Mouse (Mus musculus) heart, postnatal 10 days (tissue): ENCODE measurements around the gene Slit2. TPM values are rescaled to one million over a fixed set of nuclear protein-coding genes. Genes with fewer than 3 reads are reported as not detected.

Source experiments
- DNase-seq, 2 experiments: peaks; one replicate each; pipeline ENCODE4 v3.0.0; 2021
- intact Hi-C: fragments of 180-260 bp; cut with DNase I; formaldehyde crosslinking; loops from one replicate; pipeline ENCODE4 v1.15.1; 2025
- microRNA-seq, 2 experiments: library from miRNA; unstranded; fragments of <30 nt; microRNA quantifications; one replicate each; pipeline ENCODE4 v1.2.0; 2022
- total RNA-seq, 2 experiments: library from RNA; stranded (reverse); gene quantifications; 2 replicates each; pipeline ENCODE4 v1.2.3; 2021

Slit2 gene
- total RNA-seq, 2 experiments from 2014 or later = 8.9 to 9.4 TPM

- intact Hi-C loops = loop anchor here (2.0 to 5.0 kb wide), 3 partner anchors 105 to 308 kb away; no protein-coding TSS in a partner anchor
- DNase-seq = peak; percentile 14 to 17
These were observed 362.4 kb downstream of the Slit2 start for GRCm38 (mm10) chr5:48345095-48345982.

GRCm38 (mm10) chr5:48345983-48346648 lies 363.2 kb downstream of the Slit2 start:
- intact Hi-C loops = loop anchor here (2.0 to 5.0 kb wide), 3 partner anchors 105 to 309 kb away; no protein-coding TSS in a partner anchor
- DNase-seq = no peak

GRCm38 (mm10) chr5:48349309-48349708 lies 366.4 kb downstream of the Slit2 start:
- intact Hi-C loops = loop anchor here (5.0 kb wide), 2 partner anchors 212 to 312 kb away; no protein-coding TSS in a partner anchor

More at GRCm38 (mm10) chr5:48349309-48349708, 366.4 kb downstream of the Slit2 start:
- no peak for DNase-seq

Small RNA genes within 50 kb of the gene (microRNA-seq; reads per million reads assigned to microRNA genes)
- 10.8 to 15.2 reads per million in 2 experiments for gene Mir218-1
